Mouse (Mus musculus): Measurements from ENCODE around the gene Rapgef5.

DNA sequence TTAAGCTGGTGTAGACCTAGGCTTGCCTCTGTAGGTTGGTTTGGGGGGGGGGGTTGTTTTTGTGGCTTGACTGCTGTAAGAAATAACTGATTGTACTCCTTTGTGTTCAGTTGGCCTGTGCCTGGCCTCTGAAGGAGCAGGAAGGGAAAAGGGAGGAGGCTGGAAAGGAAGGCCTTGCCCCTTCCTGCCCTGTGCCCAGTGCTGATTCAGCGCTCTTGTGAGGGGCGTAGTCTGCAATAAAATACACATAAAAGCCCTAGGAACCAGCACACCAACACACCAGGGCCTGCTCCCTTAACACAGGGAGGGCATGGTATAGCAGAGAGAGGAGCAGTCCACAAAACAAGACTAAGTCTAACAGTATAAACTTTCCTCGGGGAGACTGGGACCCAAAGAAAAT, 247.0 kb downstream of the Rapgef5 start:
- TF ChIP-seq CTCF (IDR thresholded peaks at IDR 0.05 in 2 of 3, conservative IDR thresholded peaks at IDR 0.05 in 1 of 3; ENCODE audit: control insufficient read depth in 1 of 3, insufficient read depth in 1 of 3, low read depth in 2 of 3, low read length in 3 of 3, poor library complexity in 1 of 3, severe bottlenecking in 1 of 3) (no peak), HCFC1 (IDR thresholded peaks at IDR 0.05; ENCODE audit: low read depth, low read length) (no peak), POLR2AphosphoS5 (IDR thresholded peaks at IDR 0.05; ENCODE audit: borderline replicate concordance, low read depth, low read length) (no peak), ELF1 (IDR thresholded peaks at IDR 0.05; ENCODE audit: low read depth, low read length) (no peak), POLR2A (IDR thresholded peaks at IDR 0.05; ENCODE audit: control insufficient read depth in 1 of 2, insufficient read depth in 1 of 2, low read depth in 1 of 2, low read length in 2 of 2, poor library complexity in 1 of 2) (no peak), MXI1 (IDR thresholded peaks at IDR 0.05; ENCODE audit: low read depth, low read length) (no peak), NRF1 (IDR thresholded peaks at IDR 0.05; ENCODE audit: insufficient read depth, low read depth, low read length, poor library complexity, severe bottlenecking) (no peak), RAD21 (IDR thresholded peaks at IDR 0.05; ENCODE audit: low read depth, low read length) (no peak)

All from MEL (cell line).